Mouse (Mus musculus) MN1 (cell line): ENCODE results near the gene Znhit6.

Experiments
- DNase-seq: peaks from one replicate; pipeline ENCODE4 v3.0.0-alpha.2; 2016; ENCODE audit warnings: low spot score

The Znhit6 gene

DNA sequence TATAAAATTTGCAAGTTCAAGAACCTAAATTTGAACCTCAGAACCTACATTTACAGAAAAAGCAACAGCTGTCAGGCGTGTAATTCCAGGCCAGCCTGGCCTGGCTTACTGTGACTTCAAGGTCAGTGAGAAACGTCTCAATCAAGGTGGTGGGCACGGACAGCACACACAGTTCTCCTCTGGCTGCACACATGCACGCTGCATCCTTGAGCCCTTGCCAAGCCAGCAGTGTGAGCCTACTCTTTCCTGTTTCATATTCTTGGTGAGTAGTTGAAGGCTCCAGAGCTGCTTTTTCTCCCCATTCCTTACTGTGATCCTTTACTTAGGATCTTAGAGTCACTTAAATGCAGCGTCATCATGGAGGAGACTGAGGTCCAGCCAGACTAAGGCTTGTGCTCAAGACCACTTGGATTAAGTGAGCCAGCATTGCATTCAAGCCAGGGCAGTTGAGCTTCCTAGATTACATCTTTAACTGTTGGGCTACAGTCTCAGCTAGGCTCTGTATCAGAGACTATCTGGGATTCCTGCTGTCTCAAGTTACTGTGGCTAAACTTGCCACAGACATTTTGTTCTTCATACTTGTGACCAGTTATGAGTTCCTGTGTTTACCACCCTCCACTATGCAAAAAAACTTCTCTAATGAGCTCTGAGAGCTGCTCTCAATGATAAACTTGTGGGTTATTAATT is 29.6 kb downstream of the Znhit6 start:
- DNase-seq = no peak

- no peak for DNase-seq
Measured at GRCm38 (mm10) chr3:145608320-145608719, 32.3 kb downstream of the Znhit6 start.

- DNase-seq = peak; percentile 12
Measured at GRCm38 (mm10) chr3:145612662-145613061, 36.7 kb downstream of the Znhit6 start.

GRCm38 (mm10) chr3:145613234-145613633 is 37.2 kb downstream of the Znhit6 start:
- no peak for DNase-seq

- DNase-seq = no peak
Measured at GRCm38 (mm10) chr3:145614362-145615115, 38.5 kb downstream of the Znhit6 start.

- DNase-seq = no peak
Measured at GRCm38 (mm10) chr3:145618299-145618698, 42.3 kb downstream of the Znhit6 start.

DNA sequence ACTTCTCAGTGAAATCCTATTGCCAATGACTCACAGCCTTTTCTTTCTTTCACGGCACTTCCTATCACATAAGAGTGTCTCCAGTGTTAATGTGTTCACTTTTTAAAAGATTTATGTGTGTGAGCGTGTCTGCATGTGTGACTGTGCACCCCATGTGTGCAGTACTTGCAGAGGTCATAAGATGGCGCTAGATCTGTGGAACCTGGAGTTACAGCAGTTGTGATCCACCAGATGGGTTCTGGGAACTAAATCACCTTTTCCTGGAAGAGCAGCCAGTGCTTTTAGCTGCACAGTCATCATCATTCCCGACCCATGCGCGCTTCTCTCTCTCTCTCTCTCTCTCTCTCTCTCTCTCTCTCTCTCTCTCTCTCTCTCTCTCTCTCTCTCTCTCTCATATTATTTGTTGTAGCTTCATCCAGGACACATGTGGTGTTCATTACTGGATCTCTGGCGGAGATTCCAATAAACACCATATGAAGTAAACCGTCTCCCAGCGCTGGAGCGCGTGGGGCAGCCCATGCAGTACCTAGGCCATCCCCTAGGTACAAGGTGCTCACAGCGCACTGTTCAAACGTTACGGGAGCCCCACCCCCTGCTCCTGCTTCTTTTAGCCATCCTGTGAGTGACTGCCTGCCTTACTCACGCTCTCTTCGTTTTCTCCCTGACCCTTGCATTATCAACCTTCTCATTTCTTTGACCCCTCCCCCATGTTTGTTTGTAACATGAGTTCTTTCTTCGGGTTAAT is 43.8 kb downstream of the Znhit6 start:
- no peak for DNase-seq

DNA sequence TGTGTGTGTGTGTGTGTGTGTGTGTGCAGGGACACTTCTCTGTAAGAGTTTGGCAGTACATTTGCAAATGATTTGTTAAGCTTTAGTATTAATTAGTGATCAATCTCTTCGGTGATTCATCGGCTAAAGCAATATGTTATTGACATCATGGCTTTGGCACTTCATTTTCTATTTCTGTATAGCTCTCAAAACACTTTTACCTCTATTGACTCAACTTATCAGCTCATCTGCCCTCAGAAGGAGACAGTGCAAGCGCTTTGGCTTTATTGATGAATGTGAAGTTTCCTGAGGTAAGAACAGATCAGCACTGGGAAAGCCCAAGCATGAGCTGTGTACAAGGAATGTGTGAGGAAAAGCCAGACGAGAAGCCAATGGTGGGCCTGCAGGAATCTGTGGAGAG is 45.2 kb downstream of the Znhit6 start:
- no peak for DNase-seq

- DNase-seq = no peak
Measured at GRCm38 (mm10) chr3:145623047-145623446, 47.0 kb downstream of the Znhit6 start.

GRCm38 (mm10) chr3:145624786-145625185 is 48.8 kb downstream of the Znhit6 start:
- DNase-seq = no peak

DNA sequence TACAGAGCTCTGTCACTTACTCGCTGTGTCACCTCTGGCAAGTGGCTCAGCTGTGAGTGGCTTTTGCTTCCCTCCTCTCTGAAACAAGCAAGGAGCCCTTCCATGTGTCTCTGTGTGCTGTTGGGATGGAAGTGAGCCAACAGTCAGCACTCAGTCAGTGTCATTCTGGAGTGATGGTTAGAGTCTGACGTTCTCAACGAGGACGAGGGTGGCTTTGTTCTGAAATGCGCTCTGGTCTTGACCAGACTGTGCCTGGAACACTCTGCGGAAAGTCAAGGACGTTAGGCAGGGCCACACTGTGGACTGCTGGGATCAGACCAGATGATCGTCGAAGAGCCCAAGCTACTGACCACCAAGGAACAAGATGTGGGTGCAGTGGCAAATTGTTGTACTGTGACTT is 49.5 kb downstream of the Znhit6 start:
- no peak for DNase-seq

- DNase-seq = no peak
Measured at GRCm38 (mm10) chr3:145626063-145626462, 50.1 kb downstream of the Znhit6 start.

- DNase-seq = no peak
Measured at GRCm38 (mm10) chr3:145627830-145628229, 51.8 kb downstream of the Znhit6 start.

DNA sequence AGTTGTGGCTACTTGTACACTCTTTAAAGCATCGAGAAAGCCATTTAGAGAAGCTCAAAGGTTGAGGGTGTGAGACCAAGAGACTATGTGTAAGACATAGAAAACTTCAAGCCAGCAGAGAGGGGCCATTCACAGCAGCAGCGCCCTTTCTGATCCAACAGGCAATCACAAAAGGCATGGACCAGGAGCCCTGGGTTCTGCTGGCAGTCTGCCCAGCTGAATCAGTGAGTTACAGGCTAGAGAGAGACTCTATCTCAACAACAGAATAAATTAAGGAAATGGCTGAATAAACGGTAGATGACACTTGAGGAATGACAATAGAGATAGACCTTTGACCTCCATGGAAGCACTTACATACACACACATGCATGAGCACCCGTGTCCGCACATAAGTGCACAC is 52.6 kb downstream of the Znhit6 start:
- no peak for DNase-seq

GRCm38 (mm10) chr3:145632888-145633287 is 56.9 kb downstream of the Znhit6 start:
- no peak for DNase-seq

DNA sequence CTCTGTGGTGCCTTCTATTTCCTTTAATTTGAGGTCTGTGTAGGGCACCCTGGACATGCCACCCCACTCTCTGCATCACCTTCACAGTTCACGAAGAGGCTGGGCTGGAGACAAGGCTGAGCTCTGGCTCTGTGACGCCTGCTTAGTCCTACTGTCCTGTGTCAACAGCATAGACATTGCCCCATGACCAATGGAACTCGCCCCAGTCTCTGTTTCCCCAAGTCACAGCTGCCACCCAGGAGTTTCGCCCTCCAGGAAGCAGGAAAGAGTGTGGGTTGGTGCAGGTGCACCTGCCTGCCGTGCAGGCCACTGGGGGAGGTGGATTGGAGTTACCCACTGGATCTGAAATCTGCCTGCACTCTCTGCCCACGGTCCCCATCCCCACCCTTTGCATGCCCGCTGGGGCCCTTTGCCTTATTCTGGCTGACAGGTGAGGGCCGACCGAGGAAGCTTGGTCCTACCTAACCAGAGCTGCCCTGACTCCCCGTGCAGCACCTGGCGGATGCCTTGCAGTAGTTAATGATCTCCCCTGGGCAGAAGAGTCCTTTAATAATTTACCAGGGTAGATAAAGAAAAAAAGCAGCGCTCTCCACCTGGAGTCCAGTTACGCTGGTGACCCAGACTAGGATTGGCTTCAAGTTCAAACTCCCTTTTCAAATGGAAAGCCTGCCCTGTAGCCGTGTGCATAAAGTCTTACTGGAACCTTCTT is 58.2 kb downstream of the Znhit6 start:
- no peak for DNase-seq

- no peak for DNase-seq
Measured at GRCm38 (mm10) chr3:145640170-145640569, 64.2 kb downstream of the Znhit6 start.

DNA sequence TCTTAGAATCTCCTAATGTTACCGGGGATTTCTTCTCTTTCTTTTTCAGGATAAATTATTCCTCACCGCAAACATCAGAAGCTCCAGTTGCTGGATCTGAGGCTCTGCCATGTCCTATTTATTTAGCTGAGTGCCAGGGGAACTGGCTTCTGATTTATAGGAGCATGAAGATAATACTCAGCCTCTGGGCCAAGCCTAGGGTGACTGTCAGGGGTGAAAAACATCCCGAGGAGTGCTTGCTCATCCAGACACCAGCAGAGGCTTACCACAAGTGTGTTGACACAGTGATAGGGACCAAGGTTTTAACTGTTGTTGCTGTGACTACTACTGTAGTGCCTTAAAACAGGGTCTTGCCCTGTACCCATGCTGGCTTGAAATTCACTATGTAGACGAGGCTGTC is 64.6 kb downstream of the Znhit6 start:
- DNase-seq = no peak

GRCm38 (mm10) chr3:145641036-145641685 is 65.2 kb downstream of the Znhit6 start:
- DNase-seq = peak; percentile 25

DNA sequence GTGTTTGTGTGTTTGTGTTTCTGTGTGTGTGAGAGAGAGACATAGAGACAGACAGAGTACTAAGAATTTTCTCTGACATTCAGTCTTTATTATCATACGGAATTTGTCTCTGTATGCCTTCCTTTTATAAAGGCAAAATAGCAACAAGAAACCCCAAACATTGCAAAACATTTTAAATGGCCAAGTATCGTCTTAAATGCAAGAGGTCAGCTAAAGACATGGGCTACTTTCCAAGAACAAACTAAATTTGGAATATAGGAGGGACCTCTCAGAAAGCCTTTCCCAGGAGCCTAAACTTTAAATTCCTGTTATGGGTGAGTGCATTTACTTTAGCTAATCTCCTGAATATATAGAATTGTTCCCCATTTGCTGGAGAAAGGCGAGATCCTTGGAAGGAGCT is 65.9 kb downstream of the Znhit6 start:
- DNase-seq = no peak

GRCm38 (mm10) chr3:145642861-145643260 is 66.9 kb downstream of the Znhit6 start:
- DNase-seq = no peak

GRCm38 (mm10) chr3:145645463-145645862 is 69.5 kb downstream of the Znhit6 start:
- DNase-seq = no peak
